Mouse (Mus musculus): ENCODE measurements at regions not wholly inside any gene's neighbourhood (a gene's known extent, or its start where the extent isn't known, plus 50 kb on each side); places are given as distances from the start of the nearest gene placed in this dataset.

DNA sequence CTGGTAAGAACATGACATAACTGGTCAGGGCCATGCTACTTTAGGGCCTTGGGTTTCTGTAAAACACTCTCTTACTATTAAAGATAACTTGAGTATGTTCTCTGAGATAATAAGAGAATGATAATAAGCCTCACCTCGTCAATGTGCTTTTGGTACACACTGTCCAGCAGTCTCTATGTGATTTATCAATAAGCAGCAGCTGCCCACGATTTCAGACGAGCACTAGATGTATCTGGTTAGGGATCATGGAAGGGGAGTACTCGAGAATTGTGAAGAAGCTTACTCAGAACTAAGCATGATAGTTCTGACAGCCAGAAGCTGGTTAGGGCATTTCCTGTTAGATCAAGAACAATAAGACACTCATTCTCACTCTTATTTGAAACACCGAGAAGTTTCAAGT, 53.8 kb downstream of the Neurod6 start:
- no peak for DNase-seq (ENCODE audit: low read depth, low spot score)

DNA sequence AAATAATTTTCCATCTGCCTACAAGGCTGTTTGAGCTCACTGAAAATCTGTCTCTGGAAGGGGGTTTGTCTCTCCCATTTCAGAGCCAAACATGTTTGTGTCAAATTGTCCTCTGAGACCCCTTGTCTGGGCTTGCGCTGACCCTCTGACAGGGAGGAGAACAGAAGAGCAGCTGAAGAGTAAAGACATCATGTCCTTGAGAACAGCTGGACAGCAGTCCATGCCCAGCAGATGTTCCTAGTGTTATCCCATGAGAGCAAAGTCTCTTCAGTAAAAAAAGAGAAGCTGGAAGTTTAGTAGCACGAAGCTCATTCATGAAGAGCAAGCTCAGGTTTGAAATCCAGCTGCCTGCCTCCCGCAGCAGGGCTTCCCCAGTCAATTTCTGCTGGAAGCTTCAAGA, 60.7 kb downstream of the Neurod6 start:
- DNase-seq (ENCODE audit: low read depth, low spot score), result no peak

DNA sequence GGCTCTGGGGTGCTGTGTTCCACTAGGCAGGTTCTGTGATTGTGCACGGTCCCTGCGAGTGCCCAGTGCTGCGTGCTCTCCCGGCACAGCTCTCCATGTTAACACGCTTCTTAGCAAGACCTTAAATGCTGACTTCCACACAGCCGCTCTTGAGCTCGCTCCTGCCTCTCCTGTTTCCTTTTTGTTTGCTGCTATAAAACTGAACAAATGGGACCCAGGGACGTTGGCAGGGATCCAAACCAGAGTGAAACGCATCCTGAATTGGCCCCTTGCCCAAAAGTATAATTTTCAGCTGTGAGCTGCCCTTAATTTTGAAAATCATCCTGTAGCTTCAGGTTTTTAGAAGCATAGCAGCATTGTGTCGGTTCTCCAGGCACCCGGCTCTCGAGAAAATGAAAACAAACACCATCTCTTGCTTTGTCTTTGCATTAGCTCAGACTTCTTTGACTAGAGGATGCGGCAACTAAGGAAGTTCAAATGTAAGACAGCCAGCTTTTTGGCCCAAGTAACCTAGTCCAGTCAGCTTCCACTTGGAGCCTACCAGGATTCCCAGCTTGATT, 63.1 kb downstream of the Neurod6 start:
- peak; percentile 59 for DNase-seq (ENCODE audit: low read depth, low spot score)

DNA sequence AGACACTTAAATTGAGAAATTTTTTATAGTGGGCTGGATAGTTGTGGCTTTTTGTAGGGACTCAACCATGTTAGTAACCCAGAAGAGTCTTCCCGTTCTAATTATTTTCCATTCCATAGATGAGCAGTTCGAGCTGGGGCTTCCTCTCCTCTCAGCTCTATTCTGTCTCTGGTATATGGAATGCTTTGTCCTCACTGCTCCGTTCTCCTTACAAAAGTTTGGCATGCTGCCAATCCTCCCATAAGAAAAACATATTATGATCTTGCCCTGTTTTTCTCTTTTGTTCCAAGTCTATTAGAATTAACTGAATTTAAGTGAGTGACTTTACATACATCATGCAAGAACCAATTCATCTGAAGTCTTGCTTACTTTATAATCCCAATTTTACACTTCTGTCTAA, 70.7 kb downstream of the Neurod6 start:
- no peak for DNase-seq (ENCODE audit: low read depth, low spot score)

DNA sequence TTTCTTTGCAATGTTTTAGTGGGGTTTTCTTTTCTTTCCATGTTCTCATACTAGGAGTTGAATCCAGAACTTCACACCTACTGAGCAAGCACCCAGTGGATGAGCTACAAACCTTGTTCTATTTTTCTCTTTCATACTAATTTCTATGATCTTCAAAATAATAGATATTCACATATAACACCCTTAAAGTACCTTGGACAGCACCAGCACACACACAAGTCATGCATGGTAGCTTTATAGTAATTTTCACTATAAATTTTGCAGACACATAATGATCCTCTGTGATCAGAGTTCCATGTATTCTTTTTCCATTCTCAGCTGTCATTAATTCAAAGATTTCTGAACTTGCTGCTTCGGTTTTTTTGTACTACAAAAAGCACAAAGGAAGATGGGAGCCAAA, 71.1 kb downstream of the Neurod6 start:
- DNase-seq (ENCODE audit: low read depth, low spot score), result no peak

DNA sequence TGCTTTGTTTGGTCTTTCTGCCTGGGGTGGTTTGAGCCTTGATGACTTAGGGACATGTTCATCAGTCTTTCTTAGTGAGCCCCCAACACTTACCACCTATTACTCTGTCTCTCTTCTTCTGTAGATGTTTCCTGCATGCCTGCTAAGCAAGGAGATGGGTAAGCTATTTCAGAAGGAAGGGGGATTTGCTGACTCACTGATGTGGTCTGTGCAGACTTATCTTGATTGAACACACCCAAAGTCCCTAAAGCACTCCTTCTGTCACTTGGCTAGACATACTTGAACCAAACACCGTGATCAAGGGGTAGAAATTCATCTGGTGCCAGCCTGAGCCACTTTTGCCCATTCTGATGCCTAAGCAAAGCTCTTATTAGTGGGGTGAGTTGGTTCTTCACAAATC, 72.0 kb downstream of the Neurod6 start:
- DNase-seq (ENCODE audit: low read depth, low spot score), result no peak

DNA sequence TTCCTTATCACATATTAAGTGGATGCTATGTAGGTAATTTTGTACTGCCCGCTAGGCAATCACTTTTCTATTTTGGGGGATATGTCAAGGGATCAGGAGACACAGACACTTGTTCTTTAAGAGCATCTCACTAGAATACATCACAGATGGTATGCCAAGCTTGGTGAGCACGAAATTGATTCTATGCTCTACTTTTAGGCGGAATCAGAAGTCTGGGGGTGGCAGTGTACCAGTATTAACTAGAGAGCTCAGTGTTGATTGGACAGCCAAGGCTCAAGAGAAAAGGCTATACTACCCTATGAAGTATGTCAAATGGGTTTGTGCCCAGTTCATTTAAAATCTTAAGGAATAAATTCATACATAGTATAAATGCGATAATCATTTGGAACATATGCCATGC, 84.0 kb downstream of the Neurod6 start:
- no peak for DNase-seq (ENCODE audit: low read depth, low spot score)

DNA sequence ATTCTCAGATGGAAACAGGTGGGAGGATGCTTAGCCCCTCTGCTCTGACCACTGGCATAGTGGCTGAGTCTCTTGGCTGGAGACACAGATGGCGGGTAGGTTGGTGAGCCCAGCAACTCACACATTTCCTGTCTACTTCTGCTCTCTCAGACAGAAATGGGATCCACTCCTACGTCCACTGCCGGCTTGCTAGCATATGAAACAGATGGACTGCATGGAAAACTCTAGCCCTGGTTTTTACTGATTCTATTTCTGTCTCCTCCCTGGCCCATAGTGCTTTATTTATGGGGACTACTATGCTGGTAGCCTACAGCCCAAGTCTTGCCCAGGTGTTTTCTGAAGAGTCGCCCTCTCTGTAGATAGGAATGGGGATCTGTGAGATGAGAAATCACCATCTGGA, 88.9 kb downstream of the Neurod6 start:
- peak; percentile 91 for DNase-seq (ENCODE audit: low read depth, low spot score)

DNA sequence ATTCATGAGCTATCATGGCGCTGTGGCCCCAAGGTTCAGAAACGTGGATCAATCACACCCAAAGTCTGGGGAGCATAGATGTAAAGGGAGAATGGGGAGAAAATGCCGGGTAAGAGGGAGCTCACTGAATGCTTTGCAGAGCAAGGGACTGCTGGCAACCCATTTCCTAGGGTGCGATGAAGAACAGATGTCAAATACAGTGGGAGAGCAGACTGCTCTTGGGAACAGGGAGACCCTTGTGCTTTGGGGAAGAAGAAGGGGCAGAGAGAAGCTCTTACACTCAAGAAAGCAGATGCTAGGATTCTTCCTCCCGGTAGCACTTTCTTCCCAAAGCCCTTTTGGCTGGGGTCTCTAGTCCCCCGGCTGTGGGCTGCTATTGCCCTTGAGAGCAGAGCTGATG, 100.0 kb downstream of the Neurod6 start:
- DNase-seq (ENCODE audit: low read depth, low spot score), result no peak

DNA sequence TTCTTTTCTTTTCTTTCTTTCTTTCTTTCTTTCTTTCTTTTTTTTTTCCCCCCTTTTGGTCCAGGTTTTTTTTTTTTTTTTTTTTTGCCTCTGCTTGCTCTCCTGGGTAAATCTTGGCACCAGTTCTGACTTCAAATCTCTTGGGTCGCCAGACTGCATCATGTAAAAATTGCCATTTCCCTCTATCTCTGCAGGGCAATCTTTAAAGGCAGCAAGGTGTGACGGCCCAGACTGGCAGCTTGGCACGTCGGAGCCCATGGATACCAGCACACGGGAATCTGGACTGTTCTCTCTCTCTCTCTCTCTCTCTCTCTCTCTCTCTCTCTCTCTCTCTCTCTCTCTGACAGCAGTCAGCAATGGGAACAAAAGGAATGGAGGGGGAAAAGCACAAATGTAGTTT, 101.0 kb downstream of the Neurod6 start:
- DNase-seq (ENCODE audit: low read depth, low spot score), result no peak

DNA sequence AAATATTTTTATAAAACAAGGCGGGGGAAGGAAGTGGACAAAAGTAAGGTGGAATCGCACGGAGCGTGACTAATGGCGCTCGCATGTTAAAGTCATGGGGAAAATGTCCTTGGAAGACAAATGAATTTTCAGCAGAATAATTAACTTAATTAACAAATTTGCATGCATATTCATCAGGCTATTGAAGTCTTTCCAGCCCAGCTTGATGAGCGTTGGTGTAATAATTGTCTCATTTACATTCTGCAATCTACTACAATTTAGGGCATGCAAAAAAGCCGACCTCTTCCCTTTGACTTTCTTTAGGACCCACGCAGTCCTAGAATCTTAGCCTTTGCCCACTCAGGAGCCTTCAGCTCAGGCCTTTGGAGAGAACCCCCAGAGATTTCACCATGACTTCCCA, 101.5 kb downstream of the Neurod6 start:
- no peak for DNase-seq (ENCODE audit: low read depth, low spot score)

DNA sequence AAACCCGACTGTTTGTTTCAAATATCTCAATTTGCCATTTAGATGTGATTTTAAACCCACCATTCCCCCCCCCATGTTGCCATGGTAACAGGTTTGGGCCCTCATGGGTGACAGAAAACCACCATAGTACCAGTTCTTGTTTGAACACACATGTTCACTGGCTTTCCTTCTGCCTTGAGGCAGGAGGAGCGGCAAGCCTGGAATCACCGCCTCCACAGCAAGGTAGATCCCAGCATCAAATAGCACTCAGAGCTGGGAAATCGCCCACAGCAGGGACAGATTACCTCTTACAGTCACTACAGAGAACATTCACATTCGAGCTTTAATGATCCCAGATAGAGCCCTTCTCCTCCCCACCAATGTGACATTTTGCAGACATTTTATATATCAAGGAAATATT, 102.0 kb downstream of the Neurod6 start:
- DNase-seq (ENCODE audit: low read depth, low spot score), result no peak

DNA sequence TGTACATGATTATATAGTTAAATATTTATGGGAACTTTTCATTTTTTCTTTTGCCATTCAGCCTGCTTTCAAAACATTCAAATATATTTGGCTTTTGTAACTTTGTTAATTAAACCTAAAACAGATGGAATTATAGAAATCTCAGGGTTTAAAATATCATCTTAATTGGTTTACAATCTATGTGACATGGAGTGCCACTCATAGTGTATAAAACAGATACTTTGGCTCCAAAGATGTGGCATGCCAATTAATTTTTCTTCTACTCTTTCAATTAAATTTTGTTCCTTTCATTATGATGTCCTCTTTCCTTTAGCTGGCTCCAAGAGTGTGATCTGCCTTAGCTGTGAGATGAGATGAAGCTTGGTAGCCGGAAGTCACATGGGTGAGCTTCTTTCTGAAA, 103.0 kb downstream of the Neurod6 start:
- DNase-seq (ENCODE audit: low read depth, low spot score), result no peak

DNA sequence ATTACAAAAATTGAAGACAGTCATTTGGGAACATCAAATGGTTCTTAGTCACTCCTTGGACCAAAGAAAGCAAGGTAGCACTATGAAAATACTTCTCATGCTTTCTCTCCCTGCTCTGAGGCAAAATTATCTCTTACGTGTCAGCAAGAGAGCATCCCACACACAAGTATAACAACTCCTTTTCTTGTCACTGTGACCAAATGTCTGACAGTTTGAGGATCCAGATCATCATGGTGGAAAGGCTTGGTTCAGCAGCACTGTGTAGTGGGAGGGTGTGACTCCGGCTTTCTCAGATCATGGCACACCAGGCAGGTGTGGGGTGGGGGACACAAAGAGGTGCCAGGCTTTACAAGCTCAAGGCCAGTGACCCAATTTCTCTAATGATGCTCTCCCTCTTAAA, 113.5 kb downstream of the Neurod6 start:
- no peak for DNase-seq (ENCODE audit: low read depth, low spot score)

DNA sequence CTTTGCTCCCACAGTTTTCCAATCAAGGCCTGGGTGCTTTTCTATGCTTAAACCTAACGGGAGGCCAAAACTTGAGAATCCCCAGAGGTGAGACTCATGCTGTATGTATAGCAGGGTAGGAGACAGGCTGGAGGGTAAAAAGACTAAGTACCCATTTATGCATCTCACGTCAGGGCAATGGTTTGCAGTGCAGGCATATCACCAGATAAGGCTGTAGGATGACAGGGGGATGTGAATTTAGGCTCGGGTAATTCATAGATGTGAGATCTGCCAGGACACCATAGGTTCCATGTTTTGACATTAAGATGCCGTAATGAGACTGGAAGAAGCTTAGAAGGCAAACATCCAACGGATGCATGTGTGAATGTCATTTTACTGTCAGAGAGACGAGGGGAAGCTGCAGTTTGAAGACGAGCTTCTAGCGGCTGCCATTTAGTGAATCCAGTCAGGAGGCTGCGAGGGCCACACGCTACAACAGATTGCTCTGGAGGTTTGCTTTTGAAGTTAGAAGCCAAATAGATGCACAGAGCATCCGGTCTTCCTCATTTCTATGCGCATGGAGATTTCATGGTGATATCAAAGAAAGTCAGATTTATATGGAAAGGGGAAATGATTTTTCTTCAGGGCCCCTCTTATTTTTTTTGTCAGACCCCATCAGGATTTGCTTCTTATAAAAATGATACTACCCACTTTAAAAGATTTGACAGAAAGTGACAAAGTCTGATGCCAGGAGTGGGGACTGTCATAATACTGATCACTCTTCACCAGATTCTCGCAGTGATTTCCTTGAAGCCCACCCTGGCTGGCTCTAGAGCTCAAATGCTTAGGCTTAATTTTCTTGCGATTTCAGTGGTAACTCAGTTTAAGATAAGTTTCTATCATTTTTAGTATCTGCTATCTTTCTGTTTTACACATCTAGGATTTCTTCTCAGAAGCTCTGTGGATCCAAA, 113.8 kb downstream of the Adcyap1r1 start:
- no peak for DNase-seq (ENCODE audit: low read depth, low spot score)

DNA sequence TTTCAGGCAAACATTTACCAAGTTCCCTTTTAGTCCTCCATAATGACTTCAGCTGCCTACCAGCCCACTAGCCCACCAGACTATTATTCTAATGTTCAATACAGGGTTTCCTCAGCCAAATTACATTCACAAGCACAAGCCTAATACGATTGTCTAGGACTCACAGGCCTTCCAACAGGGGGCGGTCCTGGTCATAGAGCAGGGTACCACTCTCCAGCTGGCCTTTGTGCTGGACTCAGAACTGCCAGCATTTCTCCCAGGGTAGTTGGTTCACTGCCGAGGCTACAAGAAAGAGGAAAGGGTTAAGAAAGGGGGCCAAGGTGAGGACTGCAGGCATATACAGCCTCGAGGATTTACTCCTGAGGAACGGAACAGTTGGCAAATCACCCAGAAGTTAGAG, 108.8 kb downstream of the Adcyap1r1 start:
- DNase-seq (ENCODE audit: low read depth, low spot score), result no peak

DNA sequence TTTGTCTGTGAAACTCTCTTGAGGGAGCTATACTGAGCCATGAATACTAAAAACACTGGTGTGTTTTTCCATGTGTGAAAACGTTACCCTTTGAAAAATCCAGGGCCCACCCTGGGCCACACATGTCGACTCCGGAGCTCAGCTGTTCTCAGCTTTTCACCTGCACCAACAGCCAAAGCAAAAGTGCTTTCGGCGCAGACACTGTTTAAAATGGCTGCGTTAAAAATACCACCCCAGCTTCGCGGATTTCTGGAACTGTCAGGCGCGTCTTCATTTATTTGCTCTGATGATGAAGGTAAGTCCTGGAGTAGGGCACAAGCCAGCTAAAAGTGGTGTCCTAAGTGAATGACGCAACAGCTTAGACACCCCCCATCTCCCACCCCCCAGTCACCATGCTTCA, 108.0 kb downstream of the Adcyap1r1 start:
- DNase-seq (ENCODE audit: low read depth, low spot score), result no peak
